Mouse (Mus musculus) CD4-positive, CD25-positive, alpha-beta regulatory T cell, adult 4 months (primary cell): ENCODE data around the gene Alx1. TPM values are rescaled to one million over a fixed set of nuclear protein-coding genes. Genes with fewer than 3 reads are reported as not detected.

ENCODE experiments used
- ATAC-seq: one replicate; pipeline ENCODE4 v1.8.0; 2017
- polyA plus RNA-seq, 2 experiments: library from polyadenylated mRNA; unstranded; fragments of 100-300 nt; shearing (Covaris generic); gene quantifications; one replicate each; pipeline ENCODE4 v1.2.1; 2017

Alx1 gene
- polyA plus RNA-seq, result not detected

- ATAC-seq, result no peak
These were observed at the start of gene Alx1 for GRCm38 (mm10) chr10:103029730-103030490. Gene Alx1 (minus strand): TSS chr10:103030215.

GRCm38 (mm10) chr10:103049593-103049992, 19.6 kb upstream of the Alx1 start:
- ATAC-seq, result no peak

- ATAC-seq, result no peak
These were observed 16.6 kb upstream of the Alx1 start for GRCm38 (mm10) chr10:103046623-103047022.

GRCm38 (mm10) chr10:103045019-103045418, 15.0 kb upstream of the Alx1 start:
- ATAC-seq, result no peak

GRCm38 (mm10) chr10:103035002-103035640, 5.1 kb upstream of the Alx1 start:
- no peak for ATAC-seq

- ATAC-seq, result no peak
These were observed 916 bp upstream of the Alx1 start for GRCm38 (mm10) chr10:103030931-103031330.

- ATAC-seq, result no peak
These were observed 784 bp downstream of the Alx1 start for GRCm38 (mm10) chr10:103029132-103029729.

GRCm38 (mm10) chr10:103028253-103029131, 1.5 kb downstream of the Alx1 start:
- no peak for ATAC-seq

GRCm38 (mm10) chr10:103027931-103028252, 2.1 kb downstream of the Alx1 start:
- ATAC-seq, result no peak

- ATAC-seq, result no peak
These were observed 2.6 kb downstream of the Alx1 start for GRCm38 (mm10) chr10:103027226-103027930.

GRCm38 (mm10) chr10:103026636-103027225, 3.3 kb downstream of the Alx1 start:
- ATAC-seq, result no peak

GRCm38 (mm10) chr10:103002556-103002955, 27.5 kb downstream of the Alx1 start:
- no peak for ATAC-seq

GRCm38 (mm10) chr10:103000902-103001301, 29.1 kb downstream of the Alx1 start:
- no peak for ATAC-seq

- no peak for ATAC-seq
These were observed 30.4 kb downstream of the Alx1 start for GRCm38 (mm10) chr10:102999584-102999983.

- no peak for ATAC-seq
These were observed 54.9 kb downstream of the Alx1 start for GRCm38 (mm10) chr10:102975106-102975505.

- no peak for ATAC-seq
These were observed 70.4 kb downstream of the Alx1 start for GRCm38 (mm10) chr10:102959602-102960001.

Other genes with a start within 250 kb of the Alx1 start
- under 1 TPM in 1 of 2 experiments, not detected in 1; 0.27 TPM for gene Lrriq1, start 206.1 kb upstream of the Alx1 start, polyA plus RNA-seq